Mouse (Mus musculus) limb, embryonic 13.5 days (tissue): ENCODE data around the gene Prdm10. TPM values are rescaled to one million over a fixed set of nuclear protein-coding genes. Genes with fewer than 3 reads are reported as not detected.

Experiments used
- ATAC-seq: fragments of 200-750 bp; cut with Nextera tagmentation; 2 replicates; pipeline ENCODE4 v1.8.0; 2017; ENCODE audit warnings: low read depth, moderate number of reproducible peaks, moderate TSS enrichment; ENCODE audit not compliant: low FRiP score
- H3K27ac ChIP-seq: fragments of 300-500 bp; sonication (generic); 2 replicates; pipeline ENCODE4 v1.5.1; 2015; ENCODE audit warnings: inconsistent platforms, mild to moderate bottlenecking, moderate library complexity
- H3K27me3 ChIP-seq: fragments of 300-500 bp; sonication (generic); 2 replicates; pipeline ENCODE4 v1.6.1; 2015; ENCODE audit warnings: mild to moderate bottlenecking, inconsistent platforms
- H3K36me3 ChIP-seq: fragments of 300-500 bp; sonication (generic); 2 replicates; pipeline ENCODE4 v1.6.1; 2015; ENCODE audit warnings: inconsistent platforms, mild to moderate bottlenecking, moderate library complexity
- H3K4me1 ChIP-seq: fragments of 300-500 bp; sonication (generic); 2 replicates; pipeline ENCODE4 v1.6.1; 2015; ENCODE audit warnings: inconsistent platforms
- H3K4me2 ChIP-seq: fragments of 300-500 bp; sonication (generic); replicated peaks from 2 replicates; pipeline ENCODE4 v1.6.1; 2015; ENCODE audit warnings: inconsistent platforms, mild to moderate bottlenecking, moderate library complexity
- H3K4me3 ChIP-seq: fragments of 300-500 bp; sonication (generic); 2 replicates; pipeline ENCODE4 v1.5.1; 2015; ENCODE audit warnings: moderate library complexity, mild to moderate bottlenecking, inconsistent platforms
- H3K9ac ChIP-seq: fragments of 300-500 bp; sonication (generic); 2 replicates; pipeline ENCODE4 v1.6.1; 2015; ENCODE audit warnings: mild to moderate bottlenecking, inconsistent platforms
- H3K9me3 ChIP-seq: fragments of 300-500 bp; sonication (generic); 2 replicates; pipeline ENCODE4 v1.6.1; 2016; ENCODE audit warnings: inconsistent platforms
- WGBS: fragments of 180-500 bp; shearing (Covaris S2); methylation state at CpG from one replicate; pipeline ENCODE4 v1.1.7; 2015; 5-methylcytosine and 5-hydroxymethylcytosine counted together
- polyA plus RNA-seq: library from polyadenylated mRNA; unstranded; fragments of >200 nt; fragmentation: Nextera tagmentation; extraction: Ambion mirVana; gene quantifications from 2 replicates; pipeline ENCODE4 v1.2.1, GENCODE M21; 2015

Prdm10 gene
- polyA plus RNA-seq, 1 experiment from 2014 or later: 5.2 TPM

DNA sequence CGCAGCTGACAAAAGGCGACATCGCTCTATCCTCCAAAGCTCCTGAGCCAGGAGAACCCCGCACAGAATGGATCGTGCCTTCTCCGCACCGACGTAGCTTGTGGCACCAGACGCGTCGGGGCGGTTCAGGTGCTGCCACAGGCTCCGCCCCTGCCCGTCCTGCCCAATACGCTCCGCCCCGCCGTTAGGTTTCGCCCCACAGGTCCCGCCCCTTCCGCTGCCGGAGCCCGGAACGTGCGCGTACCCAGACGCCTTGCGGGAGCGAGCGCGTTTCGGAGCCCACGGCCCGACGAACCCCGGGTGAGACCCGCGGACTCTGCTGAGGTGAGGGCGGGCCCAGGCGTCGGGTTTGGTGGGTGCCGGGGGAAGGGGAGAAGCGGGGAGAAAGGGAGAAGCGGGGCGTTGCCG lies 105.6 kb downstream of the Prdm10 start, which contains the start of gene Nfrkb:
TSS of gene Nfrkb (plus strand) at position 246 of the 408 bp plus-strand sequence.
- H3K27ac ChIP-seq: peak within 1 kb of the TSS; percentile 33; the same call in 1 of the 2 replicates
- H3K4me1 ChIP-seq: peaks cover 16% of the 10 kb centered on the region
- peak within 1 kb of the TSS; percentile 83 for H3K4me3 ChIP-seq
- H3K27me3 ChIP-seq: no peaks in the 10 kb centered on the region
- H3K9me3 ChIP-seq: no peaks in the 10 kb centered on the region
- 1% methylated on average over 43 of the region's 46 CpGs for WGBS
- H3K9ac ChIP-seq: peak within 1 kb of the TSS; percentile 83
- H3K4me2 ChIP-seq: peak within 1 kb of the TSS; percentile 76
- peaks cover 20% of the 10 kb centered on the region for H3K36me3 ChIP-seq
- ATAC-seq: peak; percentile 98

- Histone ChIP-seq H3K9ac (peak overlapping the region; percentile 83), H3K27ac (peak overlapping the region; percentile 33; the same call in 1 of the 2 replicates), H3K36me3 (peaks cover 27% of the 10 kb centered on the region), H3K4me3 (peak overlapping the region; percentile 83), H3K27me3 (no peaks in the 10 kb centered on the region), H3K4me2 (peak overlapping the region; percentile 76), H3K9me3 (no peaks in the 10 kb centered on the region), H3K4me1 (peaks cover 16% of the 10 kb centered on the region)
- peak; percentile 84 for ATAC-seq
- 11% methylated on average over 44 of the region's 44 CpGs for WGBS
These were observed 106.2 kb downstream of the Prdm10 start for GRCm38 (mm10) chr9:31386368-31387180.

DNA sequence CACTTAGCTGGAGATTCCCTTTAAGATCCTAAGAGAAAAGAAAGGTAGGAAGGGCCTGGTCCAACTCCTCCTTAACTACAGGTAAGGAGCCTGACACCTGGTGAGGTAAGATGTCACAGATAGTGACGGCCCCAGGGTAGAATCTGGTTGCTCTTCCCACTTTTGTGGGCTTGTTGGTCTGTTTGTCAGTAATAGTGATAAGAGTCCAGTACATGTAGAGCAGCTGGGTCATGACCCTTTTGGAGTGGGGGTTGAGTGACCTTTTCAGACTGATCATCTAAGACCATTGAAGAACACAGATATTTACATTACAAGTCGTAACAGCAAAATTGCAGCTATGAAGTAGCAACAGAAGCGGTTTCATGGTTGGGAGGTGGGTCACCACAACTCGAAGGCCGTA lies 106.9 kb downstream of the Prdm10 start:
- WGBS: 88% methylated on average over 5 of the region's 5 CpGs
- Histone ChIP-seq H3K36me3 (peaks cover 33% of the 10 kb centered on the region), H3K4me2 (peak overlapping the region; percentile 76), H3K27ac (no peak overlapping the region), H3K9ac (peak overlapping the region; percentile 83; the same call in 1 of the 2 replicates), H3K4me1 (peaks cover 16% of the 10 kb centered on the region), H3K9me3 (no peaks in the 10 kb centered on the region), H3K27me3 (no peaks in the 10 kb centered on the region), H3K4me3 (peak overlapping the region; percentile 83)
- ATAC-seq: no peak

- Histone ChIP-seq H3K4me3 (no peak overlapping the region), H3K4me1 (no peaks in the 10 kb centered on the region), H3K4me2 (no peak overlapping the region), H3K27me3 (no peaks in the 10 kb centered on the region), H3K9me3 (no peaks in the 10 kb centered on the region), H3K9ac (no peak overlapping the region), H3K36me3 (peaks cover 94% of the 10 kb centered on the region), H3K27ac (no peak overlapping the region)
- no peak for ATAC-seq
- WGBS: 51% methylated on average over 4 of the region's 4 CpGs
These were observed 120.1 kb downstream of the Prdm10 start for GRCm38 (mm10) chr9:31400441-31400840.

DNA sequence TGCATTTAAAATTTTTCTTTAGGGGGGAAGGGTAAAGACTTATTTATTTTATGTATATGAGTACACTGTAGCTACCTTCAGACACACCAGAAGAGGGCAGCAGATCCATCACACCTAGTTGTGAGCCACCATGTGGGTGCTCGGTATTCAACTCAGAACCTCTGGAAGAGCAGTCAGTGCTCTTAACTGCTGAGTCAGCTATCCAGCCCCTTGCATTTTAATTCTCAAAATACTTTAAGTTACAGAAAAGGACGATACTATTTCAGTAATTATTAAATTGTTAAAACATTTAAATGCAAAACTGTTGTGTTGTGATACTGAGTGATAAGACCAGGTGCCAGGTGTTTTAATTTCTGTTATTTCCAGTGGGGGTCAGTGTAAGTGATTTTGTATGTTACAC lies 124.0 kb downstream of the Prdm10 start:
- H3K4me1 ChIP-seq: no peaks in the 10 kb centered on the region
- no peak for ATAC-seq
- no peak overlapping the region for H3K9ac ChIP-seq
- no peaks in the 10 kb centered on the region for H3K9me3 ChIP-seq
- no peak overlapping the region for H3K4me2 ChIP-seq
- H3K27me3 ChIP-seq: no peaks in the 10 kb centered on the region
- no peak overlapping the region for H3K27ac ChIP-seq
- 90% methylated on average over 2 of the region's 2 CpGs for WGBS
- H3K36me3 ChIP-seq: peaks cover 92% of the 10 kb centered on the region
- H3K4me3 ChIP-seq: no peak overlapping the region

DNA sequence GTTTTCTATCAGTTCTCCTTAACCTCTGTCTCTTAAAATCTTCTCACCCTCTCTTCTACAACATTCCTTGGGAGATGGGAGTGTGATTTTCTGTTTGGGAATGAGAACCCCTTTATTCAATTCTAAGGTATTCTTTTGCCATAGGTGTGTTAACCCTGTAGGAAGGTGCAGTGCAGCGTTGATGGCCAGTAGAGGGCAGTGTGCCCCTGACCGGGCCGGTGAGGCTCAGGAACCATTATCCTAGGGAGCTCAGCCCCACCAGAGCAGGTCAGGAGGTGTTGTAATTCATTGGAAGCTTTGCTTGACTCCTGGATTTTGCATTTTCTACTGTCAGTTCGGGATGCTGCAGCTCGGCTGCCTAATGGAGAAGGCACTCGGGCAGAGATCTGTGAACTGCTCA lies 124.9 kb downstream of the Prdm10 start:
- Histone ChIP-seq H3K4me3 (no peak overlapping the region), H3K27ac (no peak overlapping the region), H3K4me2 (no peak overlapping the region), H3K9me3 (no peaks in the 10 kb centered on the region), H3K27me3 (no peaks in the 10 kb centered on the region), H3K4me1 (no peaks in the 10 kb centered on the region), H3K36me3 (peaks cover 92% of the 10 kb centered on the region), H3K9ac (no peak overlapping the region)
- 65% methylated on average over 6 of the region's 6 CpGs for WGBS
- no peak for ATAC-seq

- WGBS: 93% methylated on average over 4 of the region's 4 CpGs
- Histone ChIP-seq H3K9me3 (no peaks in the 10 kb centered on the region), H3K4me3 (no peak overlapping the region), H3K36me3 (peaks cover 94% of the 10 kb centered on the region), H3K4me1 (no peaks in the 10 kb centered on the region), H3K9ac (no peak overlapping the region), H3K27me3 (no peaks in the 10 kb centered on the region), H3K4me2 (no peak overlapping the region), H3K27ac (no peak overlapping the region)
- no peak for ATAC-seq
These were observed 131.8 kb downstream of the Prdm10 start for GRCm38 (mm10) chr9:31412165-31412564.

GRCm38 (mm10) chr9:31418821-31419220 lies 138.5 kb downstream of the Prdm10 start:
- Histone ChIP-seq H3K36me3 (peaks cover 85% of the 10 kb centered on the region), H3K4me3 (no peak overlapping the region), H3K4me1 (no peaks in the 10 kb centered on the region), H3K9ac (no peak overlapping the region), H3K27me3 (no peaks in the 10 kb centered on the region), H3K27ac (no peak overlapping the region), H3K4me2 (no peak overlapping the region), H3K9me3 (no peaks in the 10 kb centered on the region)
- 100% methylated on average over 1 of the region's 1 CpGs for WGBS
- no peak for ATAC-seq

DNA sequence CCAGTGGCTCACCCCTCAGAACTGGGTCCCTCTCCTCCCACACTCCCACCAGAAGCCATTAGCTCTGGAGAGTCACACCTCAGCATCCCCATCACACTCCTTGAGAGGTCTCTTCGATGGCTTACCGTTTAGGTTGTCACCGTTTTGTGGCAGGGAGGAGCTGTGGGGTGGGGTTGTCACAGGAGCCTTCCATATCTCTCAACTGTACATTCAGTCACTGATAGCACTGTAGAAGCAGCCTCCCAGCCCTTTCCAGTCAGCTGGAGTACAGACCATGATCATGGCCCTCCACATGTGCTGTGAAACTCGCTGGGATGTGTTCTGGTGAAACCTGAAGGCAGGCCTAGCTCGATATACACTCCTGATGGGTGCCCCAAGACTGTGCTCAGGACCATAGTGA lies 141.8 kb downstream of the Prdm10 start:
- ATAC-seq: no peak
- Histone ChIP-seq H3K27ac (no peak overlapping the region), H3K9me3 (no peaks in the 10 kb centered on the region), H3K4me2 (no peak overlapping the region), H3K4me1 (no peaks in the 10 kb centered on the region), H3K4me3 (no peak overlapping the region), H3K27me3 (no peaks in the 10 kb centered on the region), H3K36me3 (peaks cover 61% of the 10 kb centered on the region), H3K9ac (no peak overlapping the region)
- 82% methylated on average over 5 of the region's 5 CpGs for WGBS

DNA sequence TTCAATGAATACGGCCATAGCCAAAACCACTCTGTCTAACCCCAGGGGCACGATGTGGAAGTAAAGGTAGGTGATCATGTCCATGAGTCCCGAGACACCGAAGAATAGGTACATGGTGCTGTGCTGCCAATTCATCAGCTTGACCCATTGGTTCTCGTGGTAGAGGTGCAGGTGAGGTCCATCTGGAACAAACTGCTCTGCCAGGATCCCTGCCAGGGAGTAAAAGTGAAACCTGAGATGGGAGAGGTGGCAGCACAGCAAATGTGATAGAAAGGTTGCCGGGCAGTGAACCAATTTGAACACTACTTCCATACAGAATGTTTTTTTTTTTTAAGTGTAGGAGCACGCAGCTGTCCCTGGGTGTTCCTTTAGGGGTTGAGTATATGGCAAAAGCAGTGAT lies 148.6 kb downstream of the Prdm10 start:
- Histone ChIP-seq H3K4me3 (no peak overlapping the region), H3K36me3 (peaks cover 5% of the 10 kb centered on the region), H3K9me3 (no peaks in the 10 kb centered on the region), H3K4me2 (no peak overlapping the region), H3K9ac (no peak overlapping the region), H3K27me3 (no peaks in the 10 kb centered on the region), H3K4me1 (no peaks in the 10 kb centered on the region), H3K27ac (no peak overlapping the region)
- ATAC-seq: no peak
- WGBS: 76% methylated on average over 7 of the region's 7 CpGs

DNA sequence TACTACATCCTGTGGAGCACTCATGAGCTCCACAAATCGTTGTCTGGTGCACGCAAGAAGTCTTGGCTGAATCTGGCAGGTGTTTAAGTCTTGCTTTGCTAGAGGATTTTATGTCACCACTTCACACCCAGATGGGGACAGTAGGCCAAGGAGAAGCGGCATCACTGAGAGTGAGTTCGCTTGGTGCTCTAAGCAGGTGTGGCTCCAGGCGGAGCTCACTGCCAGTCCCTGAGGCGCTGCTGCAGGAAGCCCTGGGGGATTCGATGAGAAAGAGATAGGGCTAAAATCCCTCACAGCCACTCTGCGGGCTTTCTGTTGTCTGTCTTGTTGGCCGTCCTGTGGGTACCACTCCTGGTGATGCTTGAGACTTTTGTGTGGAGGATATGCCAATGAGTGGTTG lies 149.7 kb downstream of the Prdm10 start:
- no peak for ATAC-seq
- WGBS: 78% methylated on average over 9 of the region's 9 CpGs
- H3K4me3 ChIP-seq: no peak overlapping the region

More for the DNA sequence above, 149.7 kb downstream of the Prdm10 start:
- no peaks in the 10 kb centered on the region for H3K36me3 ChIP-seq
- H3K9ac ChIP-seq: no peak overlapping the region
- H3K4me2 ChIP-seq: no peak overlapping the region
- H3K4me1 ChIP-seq: no peaks in the 10 kb centered on the region
- no peak overlapping the region for H3K27ac ChIP-seq
- no peaks in the 10 kb centered on the region for H3K27me3 ChIP-seq
- H3K9me3 ChIP-seq: no peaks in the 10 kb centered on the region
